Mouse (Mus musculus) embryo, embryonic 11 days (tissue): Measurements from ENCODE around the gene Rims1.

Experiments
- DNase-seq: peaks from one replicate; pipeline ENCODE4 v3.0.0-alpha.2; 2015

Gene Rims1

GRCm38 (mm10) chr1:22320941-22321676 is 484.7 kb downstream of the Rims1 start:
- peak; percentile 25 for DNase-seq

GRCm38 (mm10) chr1:22315537-22315936 is 490.3 kb downstream of the Rims1 start:
- no peak for DNase-seq

GRCm38 (mm10) chr1:22311471-22311870 is 494.3 kb downstream of the Rims1 start:
- no peak for DNase-seq

GRCm38 (mm10) chr1:22306519-22306918 is 499.3 kb downstream of the Rims1 start:
- no peak for DNase-seq

- no peak for DNase-seq
These were observed 499.9 kb downstream of the Rims1 start for GRCm38 (mm10) chr1:22305932-22306331.

GRCm38 (mm10) chr1:22293953-22294352 is 511.8 kb downstream of the Rims1 start:
- DNase-seq = peak; percentile 19

- DNase-seq = no peak
These were observed 512.5 kb downstream of the Rims1 start for GRCm38 (mm10) chr1:22293310-22293709.

GRCm38 (mm10) chr1:22286807-22287206 is 519.0 kb downstream of the Rims1 start:
- no peak for DNase-seq

GRCm38 (mm10) chr1:22279954-22280353 is 525.8 kb downstream of the Rims1 start:
- no peak for DNase-seq

GRCm38 (mm10) chr1:22274081-22274480 is 531.7 kb downstream of the Rims1 start:
- DNase-seq = no peak

GRCm38 (mm10) chr1:22270131-22270530 is 535.7 kb downstream of the Rims1 start:
- no peak for DNase-seq

GRCm38 (mm10) chr1:22268581-22269359 is 537.0 kb downstream of the Rims1 start:
- DNase-seq = peak; percentile 77

GRCm38 (mm10) chr1:22266491-22266890 is 539.3 kb downstream of the Rims1 start:
- DNase-seq = peak; percentile 25

- no peak for DNase-seq
These were observed 540.3 kb downstream of the Rims1 start for GRCm38 (mm10) chr1:22265528-22265927.

GRCm38 (mm10) chr1:22262169-22262950 is 543.4 kb downstream of the Rims1 start:
- peak; percentile 47 for DNase-seq

GRCm38 (mm10) chr1:22261702-22262101 is 544.1 kb downstream of the Rims1 start:
- no peak for DNase-seq

- DNase-seq = no peak
These were observed 545.5 kb downstream of the Rims1 start for GRCm38 (mm10) chr1:22260291-22260690.

GRCm38 (mm10) chr1:22258356-22258755 is 547.4 kb downstream of the Rims1 start:
- no peak for DNase-seq

- DNase-seq = no peak
These were observed 551.5 kb downstream of the Rims1 start for GRCm38 (mm10) chr1:22254278-22254677.

GRCm38 (mm10) chr1:22252873-22253272 is 552.9 kb downstream of the Rims1 start:
- DNase-seq = no peak

- DNase-seq = peak; percentile 26
These were observed 556.9 kb downstream of the Rims1 start for GRCm38 (mm10) chr1:22248898-22249386.

GRCm38 (mm10) chr1:22245748-22246147 is 560.0 kb downstream of the Rims1 start:
- no peak for DNase-seq
